Mouse (Mus musculus) gastrocnemius, postnatal 25 days (tissue): ENCODE results near the gene Ppp4r2. TPM values are rescaled to one million over a fixed set of nuclear protein-coding genes. Genes with fewer than 3 reads are reported as not detected.
A peak's percentile ranks its signal among the peaks of the same experiment; 100 is the strongest.

ENCODE experiments used
- DNase-seq: peaks from one replicate; pipeline ENCODE4 v3.0.0; 2022
- total RNA-seq, 2 experiments: library from RNA; stranded (reverse); gene quantifications; 1 replicate in 1 of 2; 2 replicates in 1 of 2; pipeline ENCODE4 v1.2.3; 2021

Gene Ppp4r2
- total RNA-seq, 2 experiments from 2014 or later = 38.7 to 47.7 TPM

DNA sequence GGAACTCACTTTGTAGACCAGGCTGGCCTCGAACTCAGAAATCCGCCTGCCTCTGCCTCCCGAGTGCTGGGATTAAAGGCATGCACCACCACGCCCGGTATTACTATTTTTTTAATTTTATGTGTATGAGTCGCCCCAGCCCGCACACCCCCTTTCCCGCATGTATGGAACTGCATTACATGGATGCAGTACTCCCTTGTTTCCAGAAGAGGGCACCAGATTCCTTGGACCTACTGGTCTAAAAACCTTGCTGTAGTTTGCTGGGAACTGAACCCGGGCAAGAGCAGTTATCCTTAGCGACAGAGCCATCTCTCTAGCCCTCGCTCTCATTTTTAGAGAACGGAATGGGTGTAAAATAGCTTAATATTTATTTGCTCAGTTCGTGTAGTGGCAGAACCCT lies 49.8 kb downstream of the Ppp4r2 start:
- DNase-seq = no peak

DNA sequence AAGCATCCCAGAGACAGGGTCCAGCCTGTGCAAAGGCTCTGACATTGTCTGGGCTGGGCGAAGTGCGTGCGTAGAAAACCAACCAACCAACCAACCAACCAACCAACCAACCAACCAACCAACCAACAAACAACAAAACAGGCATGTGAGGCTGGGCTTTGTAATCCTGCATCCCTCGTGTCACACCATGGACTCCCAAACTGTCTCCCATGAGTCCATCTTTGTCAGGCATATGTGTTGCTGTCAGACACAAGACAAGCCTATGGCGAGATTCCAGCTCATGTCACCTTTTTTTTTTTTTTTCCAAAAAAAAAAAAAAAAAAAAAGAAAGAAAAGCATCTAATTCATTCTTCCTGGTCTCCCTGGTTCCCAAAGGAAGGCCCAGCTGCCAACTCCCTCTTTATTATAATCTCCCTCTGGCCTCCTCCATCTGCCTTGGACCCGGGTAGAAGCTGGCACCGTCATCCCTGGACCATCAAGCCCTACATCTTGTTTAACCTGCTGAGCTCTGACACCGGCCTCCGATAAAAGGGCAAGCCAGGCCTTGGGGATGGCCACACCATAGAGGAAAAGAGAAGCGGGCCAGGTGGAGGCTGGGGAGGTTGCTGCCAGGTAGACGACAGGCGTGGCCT lies 51.3 kb downstream of the Ppp4r2 start:
- DNase-seq = no peak

DNA sequence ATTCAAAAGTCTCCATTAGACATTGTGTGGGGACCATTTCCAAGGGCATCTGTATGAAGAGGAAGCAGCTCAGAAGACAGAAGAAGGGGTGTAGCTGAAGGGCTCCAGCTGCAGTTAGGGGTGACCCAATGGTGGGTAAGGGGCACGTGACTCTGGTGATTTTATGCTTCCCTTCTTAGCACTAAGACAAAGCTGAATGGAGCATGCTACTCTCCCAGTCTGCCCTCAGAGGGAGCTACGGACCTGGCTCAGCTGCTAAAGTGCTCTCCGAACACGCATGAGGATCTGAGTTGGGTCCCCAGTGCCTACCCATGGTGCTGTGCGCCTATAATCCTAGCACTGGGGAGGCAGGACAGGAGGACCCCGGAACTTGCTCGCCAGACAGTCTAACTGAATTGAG lies 52.0 kb downstream of the Ppp4r2 start:
- no peak for DNase-seq

DNA sequence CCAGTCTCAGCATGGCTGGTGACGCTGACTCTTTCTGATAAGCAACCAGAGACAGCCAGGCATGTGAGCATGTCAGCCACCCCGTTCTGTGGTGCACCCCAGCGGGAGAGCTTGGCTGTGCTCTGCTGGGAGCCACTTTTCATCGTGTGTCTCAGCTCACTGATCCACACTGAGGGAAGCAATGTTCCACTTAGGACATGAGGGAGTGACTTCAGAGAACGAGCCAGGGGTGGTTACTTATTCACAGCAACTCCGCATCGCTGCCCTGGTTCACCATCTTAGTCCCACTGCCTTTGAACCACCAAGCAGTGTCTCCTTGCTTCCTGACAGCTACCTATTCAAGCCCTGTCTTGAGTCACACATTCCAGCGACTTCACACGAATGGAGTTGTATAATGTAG lies 53.6 kb downstream of the Ppp4r2 start:
- no peak for DNase-seq

DNA sequence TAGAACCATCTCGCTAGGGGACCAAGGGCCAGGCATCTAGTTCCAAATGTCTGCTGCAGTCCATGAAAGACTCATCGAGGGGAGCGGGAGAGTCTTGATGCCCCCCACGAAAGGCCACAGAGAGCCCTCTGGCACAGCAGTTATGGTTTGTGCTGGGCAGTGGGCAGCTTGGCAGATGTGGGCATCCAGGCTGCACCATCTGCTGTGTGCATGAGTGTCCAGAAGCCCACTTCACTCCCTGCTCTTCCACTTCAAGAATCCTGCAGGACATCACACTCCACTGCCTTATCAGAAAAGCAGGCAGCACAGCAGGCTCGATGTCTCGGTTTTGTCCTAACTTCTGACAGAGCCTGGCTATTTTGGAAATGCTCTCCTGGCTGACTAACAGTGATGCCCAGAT lies 55.9 kb downstream of the Ppp4r2 start:
- no peak for DNase-seq

DNA sequence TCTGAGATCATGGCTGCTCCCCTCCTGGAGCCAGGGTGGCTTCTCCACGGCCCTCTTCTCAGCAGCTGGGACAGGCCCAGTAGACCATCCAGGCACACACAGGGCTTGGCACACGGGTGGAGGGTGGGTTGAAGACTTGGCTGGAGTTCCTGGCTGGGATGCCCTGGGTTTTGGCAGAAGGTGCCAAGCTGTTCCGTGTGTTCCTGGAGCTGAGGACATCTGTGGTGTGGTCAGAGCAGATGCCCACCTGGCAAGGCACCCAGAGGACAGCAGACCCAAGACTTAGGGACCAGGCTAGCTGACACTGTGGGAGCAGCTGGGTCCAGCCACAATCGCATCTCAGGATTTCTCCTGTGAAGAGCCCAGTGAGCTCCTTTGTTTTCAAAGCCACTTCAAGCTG lies 59.1 kb downstream of the Ppp4r2 start:
- peak; percentile 23 for DNase-seq

DNA sequence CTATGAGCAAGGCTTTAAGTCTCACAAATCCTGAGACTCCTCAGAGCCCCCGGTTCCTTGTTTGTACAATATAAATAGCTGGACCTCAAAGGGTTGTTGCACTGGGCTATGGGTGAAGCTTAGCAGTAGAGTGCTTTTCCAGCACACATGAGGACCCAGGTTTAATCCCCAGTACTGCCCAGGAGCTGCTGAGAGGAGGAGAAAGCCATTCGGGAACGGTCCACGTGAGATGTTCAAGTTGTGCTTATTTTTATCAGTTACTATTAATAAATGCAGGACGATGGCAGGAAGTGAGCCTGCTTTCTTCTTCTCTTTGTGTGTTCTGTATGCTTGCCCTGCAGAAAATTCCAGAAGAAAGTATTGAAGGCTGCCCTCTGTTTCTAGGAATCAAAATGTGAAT lies 59.7 kb downstream of the Ppp4r2 start:
- no peak for DNase-seq

DNA sequence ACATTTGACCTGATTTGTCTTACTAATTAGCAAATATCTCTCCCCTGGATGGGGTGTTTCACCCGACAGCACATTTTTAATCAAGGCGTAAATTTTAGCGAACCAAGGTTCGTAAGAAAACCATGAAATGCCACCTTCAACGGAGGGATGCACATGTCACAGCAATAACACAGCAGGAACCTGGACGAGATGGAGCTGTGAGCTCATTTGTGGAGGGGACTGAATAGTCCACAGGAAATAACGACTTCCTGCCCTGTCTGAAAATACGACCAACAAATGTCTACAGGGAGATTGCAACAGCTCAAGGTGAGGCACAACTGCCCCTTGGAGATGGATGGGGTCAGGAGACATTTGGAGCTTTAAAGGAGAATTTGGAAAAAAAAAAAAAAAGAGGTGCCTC lies 61.8 kb downstream of the Ppp4r2 start:
- no peak for DNase-seq

DNA sequence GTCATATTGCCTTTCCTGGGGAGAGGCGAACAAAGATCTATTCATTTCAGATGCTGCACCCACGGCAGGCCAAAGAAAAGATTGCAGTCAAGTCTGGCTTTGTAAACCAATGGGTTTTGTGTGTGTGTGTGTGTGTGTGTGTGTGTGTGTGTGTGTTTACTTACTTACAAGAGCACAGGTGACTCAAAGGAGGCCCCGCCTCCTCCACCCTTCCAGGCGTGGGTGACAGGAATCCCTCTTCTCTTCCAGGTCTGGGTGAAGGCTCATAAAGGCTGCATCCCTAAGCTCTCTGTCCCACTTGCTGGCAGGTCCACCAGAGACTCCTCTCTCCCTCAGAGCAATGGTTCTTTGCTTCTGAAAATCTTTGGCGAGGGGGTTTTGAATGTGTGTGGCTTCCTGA lies 63.5 kb downstream of the Ppp4r2 start:
- no peak for DNase-seq

DNA sequence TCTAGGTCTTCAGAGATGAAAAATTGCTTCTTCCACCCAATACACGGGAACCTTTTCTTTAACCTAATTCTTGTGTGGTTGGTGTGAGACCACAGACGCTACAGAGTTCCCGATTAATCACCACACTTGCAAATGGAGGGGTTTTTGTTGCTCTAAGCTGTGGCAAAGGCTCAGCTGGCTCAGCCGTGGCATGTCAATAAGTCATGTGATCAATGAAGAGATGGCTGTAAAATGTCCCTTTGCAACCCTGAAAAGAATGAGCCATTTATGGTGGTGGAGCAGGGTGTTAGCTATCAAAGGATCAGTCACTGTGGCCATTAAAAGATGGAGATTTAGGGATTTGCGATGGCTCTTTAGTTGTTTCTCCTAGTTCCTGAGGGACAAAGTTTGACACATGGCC lies 71.0 kb downstream of the Ppp4r2 start:
- no peak for DNase-seq

DNA sequence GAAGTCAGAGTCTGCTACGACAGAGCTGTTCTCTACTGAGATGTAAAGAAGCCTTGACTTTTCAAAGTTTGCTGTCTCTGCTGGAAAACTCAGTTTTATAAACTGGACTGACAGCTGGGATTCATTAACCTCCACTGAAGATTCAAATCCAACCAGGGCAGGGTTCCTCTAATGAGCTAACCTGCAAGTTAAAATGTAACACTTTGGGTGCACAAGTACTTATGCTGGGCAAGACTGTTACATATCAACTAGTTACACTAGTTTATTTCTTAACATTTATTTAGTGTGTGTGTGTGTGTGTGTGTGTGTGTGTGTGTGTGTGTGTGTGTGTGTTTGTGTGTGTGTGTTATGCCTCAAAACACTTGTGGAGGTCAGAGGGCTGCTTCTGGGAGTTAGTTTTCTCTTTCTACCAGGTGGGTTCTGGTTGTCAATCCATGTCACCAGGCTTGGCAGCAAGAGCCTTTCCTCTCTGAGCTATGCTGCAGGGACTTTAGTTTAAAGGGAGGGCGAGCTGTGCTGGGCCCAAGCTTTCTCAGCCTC lies 76.8 kb downstream of the Ppp4r2 start:
- no peak for DNase-seq

Other genes starting within 250 kb of the Ppp4r2 start
- 1 to 10 TPM; 1.7 to 1.9 TPM for gene Shq1, start 162.5 kb upstream of the Ppp4r2 start, total RNA-seq
- gene Gxylt2, start 128.9 kb upstream of the Ppp4r2 start, total RNA-seq = 1 to 10 TPM in 1 of 2 experiments, under 1 TPM in 1; 0.92 to 2.4 TPM